ENCODE assay signal across 15 mouse cellular contexts in the genomic region with DNA sequence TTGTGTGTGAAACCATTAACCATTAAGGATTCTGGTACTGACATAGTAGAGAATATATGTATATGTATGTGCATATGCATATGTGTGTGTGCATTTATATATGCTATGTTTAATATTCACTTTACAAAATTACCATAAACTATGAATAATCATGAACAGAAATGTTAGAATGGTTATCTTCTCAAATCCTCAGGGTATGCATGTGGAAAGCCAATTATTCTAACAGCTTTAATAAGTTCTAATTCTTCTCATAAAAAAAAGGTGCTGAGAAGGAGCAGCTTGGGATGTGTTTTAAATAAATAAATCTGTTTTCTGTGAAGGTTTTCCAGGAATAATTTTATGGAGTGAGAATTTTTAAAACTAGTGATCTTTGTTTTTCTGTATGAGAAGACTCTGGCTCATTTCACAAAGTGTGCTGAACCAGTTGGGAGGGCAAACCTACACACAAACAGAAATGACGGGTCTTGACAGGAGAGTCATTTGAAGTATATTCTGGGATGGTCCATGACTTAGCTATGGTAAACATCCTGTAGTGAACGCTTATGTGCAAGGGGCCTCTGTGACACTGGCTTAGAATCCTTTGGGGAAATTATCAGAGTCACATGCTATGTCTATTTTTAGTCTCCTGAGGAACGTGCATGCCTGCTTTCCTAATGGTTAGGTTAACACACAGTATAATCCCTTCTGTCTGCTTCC.
"Had no signal": no experiment of that assay in that cellular context is flagged by ENCODE, and none has a peak within 500 bp of the region (broad histone marks: within the 10 kb centered on the region; RNA-seq: fewer than 3 reads in every experiment).

No protein-coding gene starts in this region.

- H3K9ac ChIP-seq: liver, embryonic 13.5 days; lung, embryonic 15.5 days; midbrain, embryonic 13.5 days had no signal

- H3K27ac ChIP-seq: left cerebral cortex, adult 2 months; liver, embryonic 13.5 days; lung, embryonic 15.5 days; midbrain, embryonic 10.5 days; midbrain, embryonic 13.5 days had no signal

- H3K4me3 ChIP-seq: left cerebral cortex, adult 2 months; liver, embryonic 13.5 days; lung, embryonic 15.5 days; megakaryocyte, embryonic 14.5 days; midbrain, embryonic 10.5 days; midbrain, embryonic 13.5 days; myocyte had no signal

- H3K9me3 ChIP-seq: lung, embryonic 15.5 days; midbrain, embryonic 10.5 days; midbrain, embryonic 13.5 days had no signal

- H3K27me3 ChIP-seq: liver, embryonic 13.5 days; lung, embryonic 15.5 days; megakaryocyte, embryonic 14.5 days; midbrain, embryonic 13.5 days had no signal

- DNase-seq: kidney, postnatal 10 days; kidney, postnatal 36 days; layer of hippocampus, postnatal 36 days; liver, embryonic 13.5 days; lung, postnatal 10 days; lung, postnatal 36 days; thymus, adult 18-20 months; thymus, postnatal 36 days had no signal

- H3K4me2 ChIP-seq: liver, embryonic 13.5 days; lung, embryonic 15.5 days; midbrain, embryonic 13.5 days had no signal

- ATAC-seq: midbrain, embryonic 13.5 days; midbrain, embryonic 16.5 days had no signal

- H3K36me3 ChIP-seq: liver, embryonic 13.5 days; lung, embryonic 15.5 days; midbrain, embryonic 10.5 days; midbrain, embryonic 13.5 days had no signal

- H3K4me1 ChIP-seq: liver, embryonic 13.5 days; lung, embryonic 15.5 days; megakaryocyte, embryonic 14.5 days; midbrain, embryonic 10.5 days had no signal
